Mouse (Mus musculus): ENCODE results near the gene Suclg1. TPM values are rescaled to one million over a fixed set of nuclear protein-coding genes. Genes with fewer than 3 reads are reported as not detected.

The Suclg1 gene
- total RNA-seq, 2 experiments from 2014 or later: 136 to 147 TPM

- DNase-seq (ENCODE audit: low spot score in 2 of 2): no peak
Observed at GRCm38 (mm10) chr6:73249049-73249422, 854 bp downstream of the Suclg1 start.

DNA sequence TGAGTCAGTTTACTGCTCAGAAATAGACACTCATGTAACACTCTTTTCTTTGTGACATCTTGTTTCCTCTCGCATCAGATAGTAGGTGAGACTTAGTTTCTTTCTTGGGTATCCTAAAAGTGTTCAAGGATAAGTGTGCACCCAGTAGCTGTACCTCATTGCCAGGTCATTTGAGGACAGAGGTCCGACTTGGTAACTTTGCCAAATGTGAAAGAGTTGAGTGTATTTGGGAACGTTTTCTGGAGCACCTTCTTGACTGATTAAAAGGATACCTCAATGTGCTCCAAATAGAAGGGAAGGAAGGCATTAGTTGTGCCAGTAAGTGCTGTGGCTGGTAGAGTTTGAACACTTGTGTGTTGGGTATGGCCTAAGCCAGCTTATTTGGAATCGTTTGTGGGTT is 1.7 kb downstream of the Suclg1 start:
- DNase-seq (ENCODE audit: low spot score in 2 of 2): no peak

GRCm38 (mm10) chr6:73251336-73251735 is 3.2 kb downstream of the Suclg1 start:
- DNase-seq (ENCODE audit: low spot score in 2 of 2): no peak

DNA sequence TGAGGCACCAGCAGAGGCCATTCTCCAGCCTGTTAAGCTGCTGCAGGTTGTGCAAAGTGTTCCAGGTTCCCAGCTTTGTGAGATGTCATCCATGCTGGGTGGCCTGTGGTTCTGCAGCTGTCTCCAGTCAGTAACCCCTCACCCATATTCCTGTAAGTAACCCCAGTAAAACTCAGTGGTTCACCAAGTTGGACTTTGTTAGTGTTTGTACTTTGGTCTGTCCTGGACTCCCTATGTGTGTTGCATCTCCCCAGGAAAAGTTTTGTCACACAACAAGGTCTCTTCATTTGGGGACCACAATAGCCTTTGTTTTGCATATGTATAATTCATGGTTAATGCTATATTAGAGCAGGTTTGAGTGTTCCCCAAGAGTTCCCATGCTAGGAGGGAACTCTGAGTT is 4.2 kb downstream of the Suclg1 start:
- no peak for DNase-seq (ENCODE audit: low spot score in 2 of 2)

DNA sequence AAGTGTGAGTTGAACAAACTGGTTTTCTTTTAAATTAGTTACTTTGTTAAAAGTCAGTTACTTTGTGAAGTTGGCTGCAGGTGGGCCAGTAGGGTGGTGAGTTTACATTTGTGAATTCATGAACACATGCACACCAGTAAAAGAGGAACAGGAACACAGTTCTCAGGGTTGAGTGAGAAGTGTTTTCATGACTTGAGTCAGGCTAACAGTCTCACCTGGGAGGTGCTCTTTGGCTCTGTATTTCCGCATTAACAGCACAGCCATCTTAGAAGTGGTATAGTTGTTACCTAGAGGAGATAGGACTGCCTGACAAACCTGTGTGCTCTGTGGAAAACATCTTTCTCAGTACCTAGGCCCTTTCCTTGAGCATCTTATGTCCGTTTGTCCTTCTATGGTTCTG is 4.8 kb downstream of the Suclg1 start:
- no peak for DNase-seq (ENCODE audit: low spot score in 2 of 2)

DNA sequence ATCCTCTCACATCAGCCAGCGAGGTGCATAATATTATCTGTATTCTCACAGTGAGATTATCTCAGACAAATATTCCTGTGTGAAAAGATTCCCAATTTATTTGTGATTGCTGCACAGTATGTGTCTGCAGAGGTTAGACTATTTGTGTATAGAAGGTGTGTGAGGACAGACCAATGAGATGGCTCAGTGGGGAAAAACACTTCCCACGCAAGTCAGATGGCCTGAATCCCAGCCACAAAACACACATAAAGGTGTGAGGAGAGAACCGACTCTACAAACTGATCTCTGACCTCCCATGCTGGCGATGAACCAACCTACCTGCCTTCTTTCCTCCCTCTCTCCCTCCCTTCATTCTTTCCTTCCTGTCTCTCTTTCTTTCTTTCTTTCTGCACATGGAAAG is 5.4 kb downstream of the Suclg1 start:
- no peak for DNase-seq (ENCODE audit: low spot score in 2 of 2)

DNA sequence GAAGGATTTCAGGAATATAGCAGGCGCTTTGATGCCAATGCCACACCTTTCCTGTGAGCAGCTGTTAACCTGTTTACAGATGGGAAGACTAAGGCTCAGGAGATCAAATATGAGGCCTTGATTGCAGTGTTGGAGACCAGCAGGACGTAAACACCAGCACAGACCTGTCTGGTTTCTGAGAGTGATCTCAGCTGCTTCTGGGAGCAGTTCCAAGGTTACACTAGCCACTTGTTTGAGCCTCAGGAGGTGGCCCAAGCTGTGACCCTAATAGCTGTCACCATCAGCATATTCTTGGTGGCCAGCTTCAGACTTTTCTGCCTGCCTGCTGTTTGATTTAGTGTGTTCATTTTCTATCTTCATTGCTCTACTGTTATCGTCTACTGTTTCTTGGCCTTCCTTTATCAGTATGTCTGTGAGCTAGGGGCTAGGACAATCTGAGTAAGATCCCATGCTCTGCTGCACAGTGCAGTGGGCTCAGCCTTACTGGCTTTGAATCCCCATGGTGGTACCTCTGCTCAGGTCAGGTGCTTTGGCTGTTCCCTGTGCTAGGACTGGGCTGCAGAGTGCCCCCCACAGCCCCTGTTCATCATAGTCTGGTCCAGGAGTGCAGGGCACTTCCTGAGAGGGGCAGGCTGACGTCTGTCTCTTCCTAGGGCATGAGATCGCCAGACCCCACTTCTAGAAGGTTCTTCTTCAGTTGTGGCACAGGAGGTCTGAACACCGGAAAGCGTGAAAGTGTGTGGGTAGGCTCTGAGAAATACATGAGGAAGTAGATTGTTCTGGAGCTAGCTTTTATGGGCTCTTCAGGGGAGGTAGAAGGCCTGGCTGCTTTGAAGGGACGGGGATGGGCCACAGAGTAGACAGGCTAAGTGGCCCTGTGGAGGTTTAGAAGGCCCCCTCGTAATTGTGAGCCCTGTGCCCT is 6.4 kb downstream of the Suclg1 start:
- DNase-seq (ENCODE audit: low spot score in 2 of 2): no peak

- no peak for DNase-seq (ENCODE audit: low spot score in 2 of 2)
Observed at GRCm38 (mm10) chr6:73257068-73257467, 8.9 kb downstream of the Suclg1 start.

- peak in 1 of 2 experiments; percentile 70 for DNase-seq (ENCODE audit: low spot score in 2 of 2)
Observed at GRCm38 (mm10) chr6:73260110-73260509, 11.9 kb downstream of the Suclg1 start.

- DNase-seq (ENCODE audit: low spot score in 2 of 2): no peak
Observed at GRCm38 (mm10) chr6:73264801-73265200, 16.6 kb downstream of the Suclg1 start.

DNA sequence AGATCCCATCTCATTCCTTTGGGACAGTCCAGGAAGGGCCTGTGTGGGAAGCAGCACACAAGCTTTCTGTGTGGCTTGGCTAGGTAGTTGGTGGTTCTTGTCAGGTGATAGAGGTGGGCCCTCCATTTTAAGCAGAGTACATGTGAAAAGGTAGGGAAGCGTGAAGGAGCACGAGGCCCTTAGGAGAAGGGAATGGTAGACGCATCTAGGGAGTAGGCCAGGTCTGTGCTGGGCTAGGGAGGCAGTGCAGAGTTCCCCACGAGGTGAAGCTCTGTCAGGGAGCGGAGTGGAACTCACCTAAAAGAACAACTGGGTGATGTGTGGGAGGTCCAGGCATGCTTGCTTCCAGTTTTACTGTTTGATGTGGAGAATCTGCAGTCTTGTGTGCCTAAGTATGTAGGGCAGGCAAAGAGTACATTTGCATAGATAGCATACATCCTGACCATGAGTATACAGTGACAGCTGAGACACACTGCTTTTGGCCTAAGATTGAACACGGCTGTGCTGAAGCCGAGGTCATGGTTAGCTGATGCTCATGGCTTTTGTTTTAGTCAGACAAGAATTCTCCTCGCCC is 19.6 kb downstream of the Suclg1 start:
- no peak for DNase-seq (ENCODE audit: low spot score in 2 of 2)

DNA sequence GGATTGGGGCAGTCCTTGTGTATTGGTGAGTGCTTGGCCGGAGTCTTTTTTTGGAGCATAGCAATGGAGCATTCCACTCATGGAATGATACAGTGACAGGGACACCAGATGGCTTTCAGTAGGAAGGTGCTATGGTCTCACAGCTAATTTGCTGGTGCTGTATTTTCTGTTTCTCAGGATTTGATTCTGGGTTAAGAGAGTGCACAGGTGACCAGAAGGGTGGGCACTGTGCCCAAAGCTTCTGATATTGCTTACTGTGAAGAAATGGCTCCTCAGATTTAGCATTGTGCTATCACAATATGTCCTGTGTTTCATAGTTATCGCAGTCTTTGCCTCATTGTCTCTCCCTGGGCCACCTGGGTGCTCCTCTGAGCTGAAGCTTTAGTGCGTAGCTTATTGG is 21.2 kb downstream of the Suclg1 start:
- no peak for DNase-seq (ENCODE audit: low spot score in 2 of 2)

DNA sequence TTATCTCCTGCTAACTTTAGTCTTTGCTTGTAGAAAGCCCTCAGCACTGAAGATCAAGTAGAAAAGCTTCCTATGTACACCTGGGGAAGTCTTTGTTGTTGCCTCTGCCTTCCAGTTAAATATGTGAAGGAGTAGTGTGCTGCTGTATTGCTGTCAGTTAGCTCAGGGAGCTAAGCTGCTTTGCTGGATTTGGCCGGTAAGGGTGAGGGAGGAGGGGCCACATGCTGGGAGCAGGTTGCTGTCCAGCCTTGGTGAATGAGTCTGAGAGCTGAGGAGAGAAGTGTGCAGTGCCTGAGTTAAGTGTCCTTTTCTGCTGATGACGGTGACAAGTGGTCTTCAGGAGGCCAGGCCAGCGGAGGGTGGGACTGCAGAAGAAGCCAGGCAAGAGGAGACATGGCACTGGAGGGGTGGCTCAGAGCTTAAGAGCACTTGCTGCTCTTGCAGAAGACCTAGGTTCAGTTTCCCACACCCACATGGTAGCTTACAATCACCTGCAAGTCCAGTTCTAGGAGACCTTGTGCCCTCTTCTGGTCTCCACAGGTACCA is 23.4 kb downstream of the Suclg1 start:
- no peak for DNase-seq (ENCODE audit: low spot score in 2 of 2)

- no peak for DNase-seq (ENCODE audit: low spot score in 2 of 2)
Observed at GRCm38 (mm10) chr6:73275002-73275401, 26.8 kb downstream of the Suclg1 start.

DNA sequence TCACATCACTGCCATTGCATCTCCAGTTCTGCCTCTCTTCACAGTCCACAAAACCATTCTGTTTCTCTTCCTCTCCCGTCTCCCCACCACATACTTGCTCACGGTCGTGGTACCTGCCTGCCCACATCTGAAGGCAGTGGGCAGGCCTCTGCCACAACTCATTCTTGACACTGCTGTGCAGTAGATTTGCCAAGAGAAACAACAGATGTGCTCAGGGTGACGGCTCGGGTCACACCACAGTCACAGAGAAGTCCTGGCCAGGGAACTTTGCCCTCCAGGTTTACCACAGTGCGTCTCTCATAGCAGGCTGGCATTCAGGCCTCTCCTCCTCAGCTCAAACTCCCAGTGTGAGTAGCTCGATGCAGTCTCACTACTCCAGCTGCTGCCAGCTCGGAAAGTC is 31.5 kb downstream of the Suclg1 start:
- no peak for DNase-seq (ENCODE audit: low spot score in 2 of 2)

DNA sequence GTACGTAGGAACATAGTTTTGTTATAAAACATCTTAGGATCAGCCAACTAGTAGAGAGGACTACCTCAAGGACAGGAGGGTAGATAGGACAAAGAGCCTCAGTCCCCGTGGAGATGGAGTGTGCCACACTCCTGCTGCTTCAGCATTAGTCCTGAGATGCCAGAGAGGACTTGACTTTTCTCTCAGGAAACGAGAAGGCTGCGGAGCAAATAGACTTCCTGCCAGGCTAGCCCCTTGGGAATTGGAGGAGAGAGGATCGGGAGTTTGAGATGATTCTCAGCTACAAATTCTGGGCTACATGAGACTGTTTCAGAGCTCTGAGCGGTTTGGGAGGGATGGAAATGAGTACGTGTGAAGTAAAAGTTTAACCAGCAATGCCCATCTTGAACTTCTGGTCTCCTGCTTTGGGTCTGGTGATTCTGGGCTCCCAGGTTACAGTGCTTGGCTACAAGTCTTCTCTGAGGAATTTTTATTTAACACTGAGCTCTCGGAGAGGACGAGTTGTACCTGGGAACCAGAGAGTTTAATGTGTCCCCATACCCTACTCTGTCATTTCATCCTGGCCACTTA is 32.4 kb downstream of the Suclg1 start:
- DNase-seq (ENCODE audit: low spot score in 2 of 2): no peak

- no peak for DNase-seq (ENCODE audit: low spot score in 2 of 2)
Observed at GRCm38 (mm10) chr6:73286326-73286725, 38.1 kb downstream of the Suclg1 start.

DNA sequence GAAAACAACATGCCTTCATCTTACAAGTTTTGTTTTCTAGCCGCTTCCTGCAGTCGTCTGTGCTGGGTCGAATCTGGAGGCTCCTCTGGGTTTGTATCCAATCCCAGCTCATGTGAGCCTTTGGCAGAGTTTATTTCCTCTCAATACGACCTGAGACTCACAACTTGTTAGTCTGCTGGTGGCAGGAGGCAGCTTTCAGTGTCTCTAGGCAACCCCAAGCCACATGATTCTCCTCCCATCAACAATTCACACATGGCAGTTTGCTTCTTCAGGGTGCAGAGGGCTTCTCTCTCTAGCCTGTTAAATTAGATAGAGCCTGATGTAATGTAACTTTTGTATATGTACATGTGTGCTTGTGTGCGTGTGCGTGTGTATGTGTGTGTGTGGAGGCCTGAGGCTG is 58.7 kb downstream of the Suclg1 start:
- peak; percentile 20 to 56 for DNase-seq (ENCODE audit: low spot score in 2 of 2)

DNA sequence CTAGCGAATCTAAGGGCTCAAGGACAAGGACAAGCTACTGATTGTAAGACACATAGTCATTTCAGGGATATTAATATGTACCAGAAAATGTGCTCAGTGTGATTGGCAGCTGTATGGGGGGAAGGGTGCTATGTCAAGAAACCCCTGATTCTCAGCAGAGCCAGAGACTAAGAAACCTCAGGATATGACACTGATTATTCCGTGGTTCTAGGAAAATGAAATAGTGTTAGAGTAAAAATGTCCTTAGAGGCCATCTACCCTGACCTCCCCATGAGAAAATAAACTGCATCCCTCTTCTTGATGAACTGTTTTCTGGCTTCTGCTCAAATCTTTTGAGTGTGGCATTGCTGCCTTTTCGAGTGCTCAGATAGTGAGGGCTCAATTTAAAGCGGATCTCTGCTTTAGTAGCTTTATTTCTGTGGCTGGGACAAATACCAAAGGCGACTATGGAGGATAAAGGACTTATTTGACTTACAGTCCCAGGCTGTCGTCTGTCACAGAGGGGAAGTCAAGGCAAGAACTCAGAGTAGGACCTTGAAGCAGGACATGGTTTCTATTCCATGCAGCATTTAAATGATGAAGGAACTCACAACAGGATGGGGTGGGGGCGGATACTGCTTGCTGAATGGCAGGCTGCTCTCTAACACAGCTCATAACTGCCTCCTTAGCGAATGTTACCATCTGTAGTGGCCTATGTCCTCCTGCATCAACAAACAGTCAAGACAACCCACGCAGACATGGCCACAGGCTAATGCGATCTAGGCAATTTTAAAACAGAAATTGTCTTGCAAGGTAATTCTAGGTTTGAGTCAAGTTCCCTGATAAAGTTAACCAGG is 60.7 kb downstream of the Suclg1 start:
- peak; percentile 28 to 71 for DNase-seq (ENCODE audit: low spot score in 2 of 2)

DNA sequence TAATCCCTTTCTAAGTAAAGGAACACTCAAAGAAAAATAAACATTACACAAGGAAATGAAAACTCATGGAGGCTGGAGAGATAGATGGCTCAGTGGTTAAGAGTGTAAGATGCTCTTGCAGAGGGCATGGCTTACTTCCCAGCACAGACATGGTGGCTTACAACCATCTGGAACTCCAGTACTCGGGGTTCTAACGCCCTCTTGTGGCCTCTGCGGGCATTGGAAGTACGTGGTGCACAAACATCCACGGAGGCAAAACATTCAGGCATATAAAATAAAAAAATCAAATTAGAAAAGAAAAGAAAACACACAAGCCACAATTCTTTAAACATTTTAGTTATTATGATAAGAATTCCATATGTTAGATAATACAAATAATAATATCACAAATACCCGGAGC is 63.2 kb downstream of the Suclg1 start:
- no peak for DNase-seq (ENCODE audit: low spot score in 2 of 2)

DNA sequence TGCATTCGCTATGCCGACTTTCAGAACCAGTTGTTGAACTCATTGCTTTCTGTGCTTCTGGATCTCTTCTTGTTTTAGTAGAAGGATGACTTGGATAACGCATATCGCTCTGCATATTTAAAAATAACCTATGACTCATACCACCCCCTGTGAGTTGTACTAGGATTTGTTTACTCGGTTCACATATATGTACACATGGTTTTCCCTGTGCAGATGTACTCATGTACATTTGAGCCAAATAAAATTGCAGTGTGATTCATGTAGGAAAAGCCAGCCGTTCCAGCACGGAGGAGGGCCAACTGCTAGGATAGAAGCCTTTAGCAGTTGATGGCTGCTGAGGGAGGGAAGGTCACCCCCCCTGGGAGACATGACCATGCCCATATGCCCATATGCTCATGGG is 63.6 kb downstream of the Suclg1 start:
- DNase-seq (ENCODE audit: low spot score in 2 of 2): peak in 1 of 2 experiments; percentile 43

Data from layer of hippocampus, adult 18-20 months (tissue).